Mouse (Mus musculus) heart, embryonic 16.5 days (tissue): ENCODE data around the gene Pde6h. TPM values are rescaled to one million over a fixed set of nuclear protein-coding genes. Genes with fewer than 3 reads are reported as not detected.
"Not testable (repeated sequence)": the region's sequence is repeated elsewhere in the genome, so short reads cannot be mapped to it uniquely, and the experiment has no call there.

Experiments
- ATAC-seq: fragments of 200-750 bp; cut with Nextera tagmentation; replicated peaks from 2 replicates; pipeline ENCODE4 v1.8.0; 2017; ENCODE audit warnings: moderate number of reproducible peaks; ENCODE audit not compliant: insufficient read depth, low FRiP score; ENCODE audit errors: extremely low read depth
- H3K27ac ChIP-seq: fragments of 300-500 bp; sonication (generic); 2 replicates; pipeline ENCODE4 v1.5.1; 2014; ENCODE audit warnings: mild to moderate bottlenecking, low read length, control low read depth, moderate library complexity
- H3K27me3 ChIP-seq: fragments of 300-500 bp; sonication (generic); 2 replicates; pipeline ENCODE4 v1.6.1; 2014; ENCODE audit warnings: low read length, mixed read lengths; ENCODE audit not compliant: control insufficient read depth, insufficient read depth
- H3K36me3 ChIP-seq: fragments of 300-500 bp; sonication (generic); 2 replicates; pipeline ENCODE4 v1.6.1; 2014; ENCODE audit not compliant: control insufficient read depth, insufficient read depth
- H3K4me1 ChIP-seq: fragments of 300-500 bp; sonication (generic); 2 replicates; pipeline ENCODE4 v1.6.1; 2014; ENCODE audit warnings: low read length, mixed read lengths; ENCODE audit not compliant: control insufficient read depth, insufficient read depth
- H3K4me2 ChIP-seq: fragments of 300-500 bp; sonication (generic); 2 replicates; pipeline ENCODE4 v1.6.1; 2014; ENCODE audit warnings: low read depth, mild to moderate bottlenecking, control low read depth, low read length
- H3K4me3 ChIP-seq: fragments of 300-500 bp; sonication (generic); 2 replicates; pipeline ENCODE4 v1.5.1; 2014; ENCODE audit warnings: mild to moderate bottlenecking, control low read depth, low read length
- H3K9ac ChIP-seq: fragments of 300-500 bp; sonication (generic); 2 replicates; pipeline ENCODE4 v1.6.1; 2014; ENCODE audit warnings: low read length, control low read depth
- H3K9me3 ChIP-seq: fragments of 300-500 bp; sonication (generic); replicated peaks from 2 replicates; pipeline ENCODE4 v1.6.1; 2016; ENCODE audit warnings: low read length; ENCODE audit not compliant: control insufficient read depth
- WGBS: fragments of 180-500 bp; shearing (Covaris S2); extraction: QIAGEN DNeasy Blood & Tissue Kit; methylation state at CpG from one replicate; pipeline ENCODE4 v1.1.7; 2014; 5-methylcytosine and 5-hydroxymethylcytosine counted together
- polyA plus RNA-seq: library from polyadenylated mRNA; unstranded; fragments of >200 nt; fragmentation: Nextera tagmentation; extraction: Ambion mirVana; gene quantifications from 2 replicates; pipeline ENCODE4 v1.2.1, GENCODE M21; 2015

Pde6h gene
- 0.38 and 0.62 TPM in 2 replicates for polyA plus RNA-seq

DNA sequence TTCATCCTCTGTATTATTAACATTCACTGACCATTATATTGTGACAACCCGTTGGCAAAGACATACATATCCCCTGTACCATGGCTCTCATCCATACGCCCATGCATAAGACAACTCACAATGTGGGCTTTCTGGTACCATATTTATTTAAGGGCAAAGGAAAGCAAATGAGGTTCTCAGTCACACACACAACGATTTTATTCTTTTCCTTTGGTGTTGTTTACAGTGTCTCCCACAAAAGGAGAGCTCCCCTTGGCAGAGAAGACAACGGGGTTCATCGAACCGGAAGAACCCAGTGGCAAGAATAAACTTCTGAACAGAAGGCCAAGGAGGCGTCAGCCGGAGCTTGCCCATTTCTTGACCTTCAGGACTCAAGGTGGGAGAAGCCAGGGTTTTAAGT lies at the start of gene Pde6h:
Gene Pde6h, plus strand, starts transcription at position 301 of the 400 bp plus-strand sequence.
- no peak within 1 kb of the TSS for H3K9ac ChIP-seq
- no peaks in the 10 kb centered on the region for H3K27me3 ChIP-seq
- H3K4me3 ChIP-seq = no peak within 1 kb of the TSS
- H3K4me2 ChIP-seq = no peak within 1 kb of the TSS
- no peak for ATAC-seq
- WGBS = 88% methylated on average over 8 of the region's 8 CpGs
- H3K27ac ChIP-seq = no peak within 1 kb of the TSS
- peaks cover 5% of the 10 kb centered on the region for H3K36me3 ChIP-seq
- H3K9me3 ChIP-seq = no peaks in the 10 kb centered on the region
- no peaks in the 10 kb centered on the region for H3K4me1 ChIP-seq

- Histone ChIP-seq H3K9ac (peak overlapping the region; percentile 66), H3K4me3 (peak overlapping the region; percentile 47), H3K4me2 (peak overlapping the region; percentile 57), H3K27ac (peak overlapping the region; percentile 71), H3K27me3 (no peaks in the 10 kb centered on the region), H3K36me3 (peaks cover 9% of the 10 kb centered on the region), H3K9me3 (no peaks in the 10 kb centered on the region), H3K4me1 (peaks cover 11% of the 10 kb centered on the region)
- peak; percentile 70 for ATAC-seq
- WGBS = 15% methylated on average over 8 of the region's 8 CpGs
Measured at GRCm38 (mm10) chr6:136874599-136874998, 49.0 kb upstream of the Pde6h start.

DNA sequence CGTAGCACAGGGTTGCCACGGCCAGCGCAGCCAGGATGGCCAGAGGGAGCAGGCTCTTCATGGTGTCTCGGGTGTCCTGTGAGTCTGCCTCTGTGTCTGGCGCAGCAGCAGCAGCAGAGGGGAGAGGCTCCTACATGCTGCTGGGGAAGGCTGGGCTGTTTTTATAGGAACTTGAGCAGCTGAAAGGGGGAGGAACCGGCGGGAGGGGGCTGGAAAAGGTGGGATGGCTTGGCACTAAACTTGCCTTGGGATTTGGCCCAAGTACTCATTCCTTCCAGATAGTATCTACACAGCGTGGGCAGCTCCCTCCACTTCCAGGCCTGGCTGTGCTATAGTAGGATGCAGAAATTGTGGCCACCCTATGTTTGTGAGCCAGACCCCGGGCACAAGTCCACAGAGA lies 48.0 kb upstream of the Pde6h start, which contains the start of gene Mgp:
Gene Mgp, minus strand, starts transcription at position 154 of the 400 bp plus-strand sequence.
- no peaks in the 10 kb centered on the region for H3K9me3 ChIP-seq
- peak; percentile 80 for ATAC-seq
- H3K27ac ChIP-seq = peak within 1 kb of the TSS; percentile 90
- WGBS = 26% methylated on average over 9 of the region's 9 CpGs
- peak within 1 kb of the TSS; percentile 72 for H3K9ac ChIP-seq
- H3K4me1 ChIP-seq = peaks cover 11% of the 10 kb centered on the region
- peak within 1 kb of the TSS; percentile 56 for H3K4me3 ChIP-seq
- peak within 1 kb of the TSS; percentile 62 for H3K4me2 ChIP-seq
- peaks cover 9% of the 10 kb centered on the region for H3K36me3 ChIP-seq
- no peaks in the 10 kb centered on the region for H3K27me3 ChIP-seq

GRCm38 (mm10) chr6:136881678-136882077 lies 42.0 kb upstream of the Pde6h start:
- Histone ChIP-seq H3K9me3 (no peaks in the 10 kb centered on the region), H3K36me3 (no peaks in the 10 kb centered on the region), H3K27ac (no peak overlapping the region), H3K27me3 (no peaks in the 10 kb centered on the region), H3K4me1 (no peaks in the 10 kb centered on the region), H3K4me3 (no peak overlapping the region), H3K4me2 (no peak overlapping the region), H3K9ac (no peak overlapping the region)
- no peak for ATAC-seq
- 52% methylated on average over 8 of the region's 8 CpGs for WGBS

GRCm38 (mm10) chr6:136883431-136883915 lies 40.2 kb upstream of the Pde6h start:
- H3K9me3 ChIP-seq = no peaks in the 10 kb centered on the region
- H3K4me3 ChIP-seq = no peak overlapping the region
- 77% methylated on average over 3 of the region's 3 CpGs for WGBS
- H3K4me2 ChIP-seq = no peak overlapping the region
- ATAC-seq = no peak
- no peaks in the 10 kb centered on the region for H3K27me3 ChIP-seq
- H3K4me1 ChIP-seq = peaks cover 6% of the 10 kb centered on the region
- H3K36me3 ChIP-seq = no peaks in the 10 kb centered on the region
- H3K9ac ChIP-seq = no peak overlapping the region
- no peak overlapping the region for H3K27ac ChIP-seq

GRCm38 (mm10) chr6:136883961-136884360 lies 39.7 kb upstream of the Pde6h start:
- no peak for ATAC-seq
- H3K4me1 ChIP-seq = peaks cover 6% of the 10 kb centered on the region
- H3K27ac ChIP-seq = no peak overlapping the region
- no peaks in the 10 kb centered on the region for H3K36me3 ChIP-seq
- WGBS = 89% methylated on average over 6 of the region's 6 CpGs
- no peaks in the 10 kb centered on the region for H3K9me3 ChIP-seq
- no peak overlapping the region for H3K4me3 ChIP-seq
- H3K27me3 ChIP-seq = no peaks in the 10 kb centered on the region
- H3K9ac ChIP-seq = no peak overlapping the region
- no peak overlapping the region for H3K4me2 ChIP-seq

DNA sequence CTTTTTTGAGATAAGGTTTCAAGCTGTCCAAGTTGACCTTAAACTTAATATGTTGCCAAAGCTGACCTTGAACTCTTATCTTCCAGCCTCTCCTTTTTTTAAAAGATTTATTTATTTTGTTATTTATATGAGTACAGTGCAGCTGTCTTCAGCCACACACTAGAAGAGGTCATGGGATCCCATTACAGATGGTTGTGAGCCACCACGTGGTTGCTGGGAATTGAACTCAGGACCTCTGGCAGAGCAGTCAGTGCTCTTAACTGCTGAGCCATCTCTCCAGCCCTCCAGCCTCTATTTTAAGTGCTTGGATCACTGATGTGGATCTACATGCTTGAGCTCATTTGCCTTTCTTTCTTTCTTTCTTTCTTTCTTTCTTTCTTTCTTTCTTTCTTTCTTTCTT lies 38.9 kb upstream of the Pde6h start:
- H3K9ac ChIP-seq, H3K9me3 ChIP-seq, H3K4me1 ChIP-seq, H3K36me3 ChIP-seq, H3K27ac ChIP-seq, H3K4me2 ChIP-seq, H3K27me3 ChIP-seq, ATAC-seq, H3K4me3 ChIP-seq: not testable (repeated sequence)
- WGBS = 36% methylated on average over 1 of the region's 1 CpGs

DNA sequence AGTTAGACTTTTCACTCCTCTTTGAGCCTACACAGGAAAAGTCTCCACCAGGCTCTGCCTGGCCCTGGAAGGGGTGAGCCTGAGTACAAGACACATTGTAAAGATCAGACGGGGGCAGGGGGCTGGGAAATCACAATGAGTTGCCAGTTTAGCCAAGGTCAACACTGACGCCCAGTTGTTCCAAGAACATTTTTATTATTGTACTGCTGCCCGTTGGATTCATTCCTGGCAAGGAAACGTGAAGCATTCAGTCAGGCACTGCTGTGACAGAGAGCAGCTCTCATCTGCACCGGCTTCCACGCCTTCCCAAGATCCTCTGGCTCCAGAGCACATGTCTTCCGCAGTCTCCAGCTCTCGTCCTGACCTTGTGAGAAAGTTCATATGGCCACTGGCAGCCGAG lies 35.8 kb upstream of the Pde6h start:
- peak; percentile 84 for ATAC-seq
- Histone ChIP-seq H3K9me3 (no peaks in the 10 kb centered on the region), H3K4me1 (peaks cover 6% of the 10 kb centered on the region), H3K4me2 (no peak overlapping the region), H3K36me3 (no peaks in the 10 kb centered on the region), H3K27me3 (no peaks in the 10 kb centered on the region), H3K9ac (no peak overlapping the region), H3K27ac (peak overlapping the region; percentile 80), H3K4me3 (no peak overlapping the region)
- WGBS = 30% methylated on average over 9 of the region's 9 CpGs

- H3K27ac ChIP-seq = no peak overlapping the region
- H3K4me1 ChIP-seq = peaks cover 6% of the 10 kb centered on the region
- no peaks in the 10 kb centered on the region for H3K27me3 ChIP-seq
- no peaks in the 10 kb centered on the region for H3K36me3 ChIP-seq
- H3K9me3 ChIP-seq = no peaks in the 10 kb centered on the region
- 91% methylated on average over 6 of the region's 6 CpGs for WGBS
- no peak overlapping the region for H3K4me2 ChIP-seq
- no peak overlapping the region for H3K4me3 ChIP-seq
- H3K9ac ChIP-seq = no peak overlapping the region
- ATAC-seq = no peak
Measured at GRCm38 (mm10) chr6:136889067-136889466, 34.6 kb upstream of the Pde6h start.
